Mouse (Mus musculus): ENCODE measurements at regions not wholly inside any gene's neighbourhood (a gene's known extent, or its start where the extent isn't known, plus 50 kb on each side); places are given as distances from the start of the nearest gene placed in this dataset.

- no peak for ATAC-seq
- H3K9ac ChIP-seq (replicated peaks; ENCODE audit: low read depth): no peak overlapping the region
Observed at GRCm38 (mm10) chr3:37881016-37881415, 156.7 kb upstream of the Gm5148 start.

GRCm38 (mm10) chr3:37879056-37879455 is 154.8 kb upstream of the Gm5148 start:
- Histone ChIP-seq H3K27me3 (replicated peaks; ENCODE audit: insufficient read depth, low read length) (no peaks in the 10 kb centered on the region), H3K4me1 (ENCODE audit: insufficient read depth, low read depth, low read length) (peaks cover 10% of the 10 kb centered on the region), H3K36me3 (ENCODE audit: insufficient read depth, low read length) (no peaks in the 10 kb centered on the region), H3K4me2 (replicated peaks; ENCODE audit: low read depth, low read length) (no peak overlapping the region), H3K4me3 (ENCODE audit: low read depth, low read length) (no peak overlapping the region), H3K27ac (ENCODE audit: low read length) (no peak overlapping the region), H3K9ac (replicated peaks; ENCODE audit: low read depth) (no peak overlapping the region), H3K9me3 (ENCODE audit: low read length) (no peaks in the 10 kb centered on the region)
- WGBS: 77% methylated on average over 6 of the region's 6 CpGs
- ATAC-seq (no peak), DNase-seq (ENCODE audit: low spot score) (no peak)
- TF ChIP-seq CTCF (IDR thresholded peaks at IDR 0.05): no peak
- no peak for TF ChIP-seq EP300 (IDR thresholded peaks at IDR 0.05)

More at GRCm38 (mm10) chr3:37881016-37881415, 156.7 kb upstream of the Gm5148 start:
- no peaks in the 10 kb centered on the region for H3K36me3 ChIP-seq (ENCODE audit: insufficient read depth, low read length)
- WGBS: 83% methylated on average over 2 of the region's 2 CpGs
- H3K27me3 ChIP-seq (replicated peaks; ENCODE audit: insufficient read depth, low read length): no peaks in the 10 kb centered on the region
- H3K4me2 ChIP-seq (replicated peaks; ENCODE audit: low read depth, low read length): no peak overlapping the region
- no peak overlapping the region for H3K4me3 ChIP-seq (ENCODE audit: low read depth, low read length)
- no peak overlapping the region for H3K27ac ChIP-seq (ENCODE audit: low read length)
- TF ChIP-seq EP300 (IDR thresholded peaks at IDR 0.05) (no peak), CTCF (IDR thresholded peaks at IDR 0.05) (no peak)
- no peaks in the 10 kb centered on the region for H3K4me1 ChIP-seq (ENCODE audit: insufficient read depth, low read depth, low read length)
- DNase-seq (ENCODE audit: low spot score): no peak
- no peaks in the 10 kb centered on the region for H3K9me3 ChIP-seq (ENCODE audit: low read length)

GRCm38 (mm10) chr3:37876016-37876765 is 151.9 kb upstream of the Gm5148 start:
- H3K27me3 ChIP-seq (replicated peaks; ENCODE audit: insufficient read depth, low read length): no peaks in the 10 kb centered on the region
- no peak overlapping the region for H3K4me2 ChIP-seq (replicated peaks; ENCODE audit: low read depth, low read length)
- no peak overlapping the region for H3K9ac ChIP-seq (replicated peaks; ENCODE audit: low read depth)
- peak overlapping the region; percentile 94 for H3K27ac ChIP-seq (ENCODE audit: low read length)
- peak; percentile 72 for ATAC-seq
- H3K4me3 ChIP-seq (ENCODE audit: low read depth, low read length): no peak overlapping the region
- WGBS: 52% methylated on average over 13 of the region's 13 CpGs
- H3K36me3 ChIP-seq (ENCODE audit: insufficient read depth, low read length): no peaks in the 10 kb centered on the region
- peak; percentile 87 for DNase-seq (ENCODE audit: low spot score)
- H3K9me3 ChIP-seq (ENCODE audit: low read length): no peaks in the 10 kb centered on the region
- peaks cover 10% of the 10 kb centered on the region for H3K4me1 ChIP-seq (ENCODE audit: insufficient read depth, low read depth, low read length)
- TF ChIP-seq CTCF (IDR thresholded peaks at IDR 0.05) (peak; percentile 26; the same call in 1 of the 2 replicates), EP300 (IDR thresholded peaks at IDR 0.05) (peak; percentile 88)

DNA sequence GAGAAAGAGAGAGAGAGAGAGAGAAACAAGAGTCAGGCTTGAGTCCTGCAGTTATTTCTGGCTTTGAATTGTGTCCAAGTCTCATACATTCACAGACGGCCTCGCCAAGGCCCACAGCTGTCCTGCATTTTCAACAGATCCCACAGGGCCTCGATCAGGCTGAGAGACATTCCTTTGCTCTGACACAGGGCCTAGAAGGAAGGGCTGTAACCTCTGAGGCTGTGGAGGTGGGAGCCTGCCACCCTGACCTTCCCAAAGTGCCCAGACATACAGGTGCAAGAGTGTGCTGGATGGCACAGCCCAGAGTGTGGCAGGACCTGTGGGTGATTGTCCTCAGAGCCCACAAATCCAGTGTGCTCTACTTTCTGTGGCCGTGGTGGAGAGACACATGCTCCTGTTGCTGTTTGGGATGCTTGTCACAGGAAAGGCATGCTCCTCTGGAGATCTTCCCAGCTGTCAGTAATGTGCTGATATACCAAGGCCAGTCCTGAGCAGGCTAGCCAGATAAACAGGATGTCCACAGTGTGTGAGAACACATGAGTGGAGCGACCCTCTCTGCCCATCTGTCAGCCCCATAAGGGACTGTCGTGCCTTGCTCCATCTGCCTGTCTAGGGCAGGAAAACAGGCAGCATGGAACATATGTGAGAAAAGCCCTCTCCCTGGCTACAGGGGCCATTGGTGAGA is 151.2 kb upstream of the Gm5148 start:
- no peaks in the 10 kb centered on the region for H3K9me3 ChIP-seq (ENCODE audit: low read length)
- ATAC-seq: peak; percentile 95
- TF ChIP-seq EP300 (IDR thresholded peaks at IDR 0.05) (peak; percentile 29; the same call in 1 of the 2 replicates), CTCF (IDR thresholded peaks at IDR 0.05) (peak; percentile 48; the same call in 1 of the 2 replicates)
- H3K27me3 ChIP-seq (replicated peaks; ENCODE audit: insufficient read depth, low read length): no peaks in the 10 kb centered on the region
- H3K9ac ChIP-seq (replicated peaks; ENCODE audit: low read depth): no peak overlapping the region
- peaks cover 10% of the 10 kb centered on the region for H3K4me1 ChIP-seq (ENCODE audit: insufficient read depth, low read depth, low read length)
- DNase-seq (ENCODE audit: low spot score): peak; percentile 96
- WGBS: 13% methylated on average over 6 of the region's 6 CpGs
- H3K4me2 ChIP-seq (replicated peaks; ENCODE audit: low read depth, low read length): no peak overlapping the region
- H3K4me3 ChIP-seq (ENCODE audit: low read depth, low read length): no peak overlapping the region
- peak overlapping the region; percentile 94 for H3K27ac ChIP-seq (ENCODE audit: low read length)
- H3K36me3 ChIP-seq (ENCODE audit: insufficient read depth, low read length): no peaks in the 10 kb centered on the region

DNA sequence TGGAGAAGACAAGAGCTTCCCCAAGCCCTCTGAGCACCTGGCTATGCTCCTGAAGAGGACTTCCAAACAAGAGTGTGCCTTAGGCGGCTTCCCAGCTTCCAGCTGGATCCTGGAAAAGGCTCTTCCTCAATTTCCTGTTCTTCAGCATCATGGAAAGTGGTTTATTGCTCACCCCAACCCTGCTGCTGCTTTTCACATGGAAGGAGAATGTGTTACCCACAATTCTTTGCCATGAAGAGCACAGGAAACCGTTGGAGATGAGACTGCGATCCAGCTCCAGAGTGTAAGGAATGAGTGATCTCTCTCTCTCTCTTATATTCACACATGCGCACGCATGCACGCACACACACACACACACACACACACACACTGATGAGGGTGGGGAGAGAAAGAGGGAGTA is 150.6 kb upstream of the Gm5148 start:
- ATAC-seq: peak; percentile 6

GRCm38 (mm10) chr3:37874346-37874745 is 150.1 kb upstream of the Gm5148 start:
- peaks cover 10% of the 10 kb centered on the region for H3K4me1 ChIP-seq (ENCODE audit: insufficient read depth, low read depth, low read length)

More for the DNA sequence above, 150.6 kb upstream of the Gm5148 start:
- H3K4me1 ChIP-seq (ENCODE audit: insufficient read depth, low read depth, low read length): peaks cover 10% of the 10 kb centered on the region
- H3K27ac ChIP-seq (ENCODE audit: low read length): peak overlapping the region; percentile 94
- no peak overlapping the region for H3K9ac ChIP-seq (replicated peaks; ENCODE audit: low read depth)
- H3K9me3 ChIP-seq (ENCODE audit: low read length): no peaks in the 10 kb centered on the region
- no peaks in the 10 kb centered on the region for H3K36me3 ChIP-seq (ENCODE audit: insufficient read depth, low read length)
- no peak overlapping the region for H3K4me2 ChIP-seq (replicated peaks; ENCODE audit: low read depth, low read length)
- DNase-seq (ENCODE audit: low spot score): peak; percentile 71
- H3K4me3 ChIP-seq (ENCODE audit: low read depth, low read length): no peak overlapping the region
- WGBS: 51% methylated on average over 6 of the region's 6 CpGs
- TF ChIP-seq EP300 (IDR thresholded peaks at IDR 0.05): no peak
- TF ChIP-seq CTCF (IDR thresholded peaks at IDR 0.05): no peak
- H3K27me3 ChIP-seq (replicated peaks; ENCODE audit: insufficient read depth, low read length): no peaks in the 10 kb centered on the region

More at GRCm38 (mm10) chr3:37874346-37874745, 150.1 kb upstream of the Gm5148 start:
- no peak overlapping the region for H3K4me3 ChIP-seq (ENCODE audit: low read depth, low read length)
- H3K9me3 ChIP-seq (ENCODE audit: low read length): no peaks in the 10 kb centered on the region
- DNase-seq (ENCODE audit: low spot score) (peak; percentile 37), ATAC-seq (no peak)
- no peak for TF ChIP-seq EP300 (IDR thresholded peaks at IDR 0.05)
- TF ChIP-seq CTCF (IDR thresholded peaks at IDR 0.05): no peak
- WGBS: 38% methylated on average over 1 of the region's 1 CpGs
- no peaks in the 10 kb centered on the region for H3K27me3 ChIP-seq (replicated peaks; ENCODE audit: insufficient read depth, low read length)
- H3K27ac ChIP-seq (ENCODE audit: low read length): peak overlapping the region; percentile 94
- no peak overlapping the region for H3K4me2 ChIP-seq (replicated peaks; ENCODE audit: low read depth, low read length)
- H3K36me3 ChIP-seq (ENCODE audit: insufficient read depth, low read length): no peaks in the 10 kb centered on the region
- no peak overlapping the region for H3K9ac ChIP-seq (replicated peaks; ENCODE audit: low read depth)
